Mouse (Mus musculus): ENCODE measurements around the gene Bola2. TPM values are rescaled to one million over a fixed set of nuclear protein-coding genes. Genes with fewer than 3 reads are reported as not detected.
"Not testable (repeated sequence)": the region's sequence is repeated elsewhere in the genome, so short reads cannot be mapped to it uniquely, and the experiment has no call there.

Bola2 gene
- polyA plus RNA-seq, 1 experiment from 2014 or later, result 82.7 TPM

DNA sequence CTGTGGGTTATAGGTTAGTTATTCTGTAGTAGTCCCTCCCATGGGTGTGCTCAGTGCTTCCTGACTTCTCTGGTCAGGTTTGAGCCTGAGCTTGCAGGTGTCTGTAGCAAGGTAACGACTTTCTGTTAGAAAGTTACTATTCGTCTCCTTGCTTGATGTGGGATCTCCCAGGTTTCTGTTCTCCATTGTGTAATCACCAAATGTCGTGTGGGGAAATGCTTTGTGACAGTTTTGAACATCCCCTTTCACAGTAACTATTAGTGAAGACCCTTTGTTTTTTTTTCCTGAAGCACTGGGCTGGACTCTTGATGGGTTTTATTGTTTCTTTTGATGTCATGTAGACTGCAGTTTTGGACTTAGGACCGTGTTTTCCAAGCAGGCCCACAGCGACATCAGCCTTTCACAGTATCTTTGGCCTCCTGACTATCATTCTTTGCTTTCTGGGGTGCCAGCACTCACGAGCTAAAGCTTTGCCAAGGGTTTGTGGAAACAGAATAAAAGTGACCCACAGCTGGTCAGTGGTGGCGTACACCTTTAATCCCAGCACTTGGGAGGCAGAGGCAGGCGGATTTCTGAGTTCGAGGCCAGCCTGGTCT lies 27.6 kb upstream of the Bola2 start:
- Histone ChIP-seq H3K36me3 (replicated peaks) (peaks cover 73% of the 10 kb centered on the region), H3K4me1 (replicated peaks) (peaks cover 16% of the 10 kb centered on the region), H3K9me3 (replicated peaks) (no peaks in the 10 kb centered on the region), H3K9ac (no peak overlapping the region), H3K4me2 (no peak overlapping the region), H3K4me3 (replicated peaks) (no peak overlapping the region), H3K27ac (replicated peaks) (peak overlapping the region; percentile 19; the same call in 1 of the 2 replicates), H3K27me3 (no peaks in the 10 kb centered on the region)
- 67% methylated on average over 9 of the region's 9 CpGs for WGBS (ENCODE audit: insufficient replicate concordance)
- ATAC-seq (ENCODE audit: insufficient read depth), result no peak

DNA sequence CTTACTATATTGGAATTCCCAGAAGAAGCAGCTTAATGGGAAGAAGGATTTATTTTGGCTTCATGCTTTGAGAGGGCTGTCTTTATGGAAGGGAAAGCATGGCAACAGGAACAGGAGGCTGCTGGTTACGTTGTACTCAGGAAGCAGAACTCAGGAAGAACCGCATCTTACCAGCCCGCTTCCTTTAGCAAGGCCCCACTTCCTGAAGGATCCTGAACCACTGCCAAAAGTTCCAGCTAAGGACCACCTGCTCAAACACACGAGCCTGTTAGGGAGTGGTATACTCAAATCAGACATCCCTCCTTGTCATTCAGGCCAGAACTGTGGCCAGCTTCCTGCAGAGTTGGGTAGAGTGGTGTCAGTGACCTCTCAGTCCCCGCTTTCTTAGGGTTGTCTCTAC lies 26.7 kb upstream of the Bola2 start:
- peaks cover 16% of the 10 kb centered on the region for H3K4me1 ChIP-seq (replicated peaks)
- H3K27ac ChIP-seq (replicated peaks), result peak overlapping the region; percentile 19; the same call in 1 of the 2 replicates
- no peak overlapping the region for H3K4me2 ChIP-seq
- H3K9ac ChIP-seq, result no peak overlapping the region
- peaks cover 73% of the 10 kb centered on the region for H3K36me3 ChIP-seq (replicated peaks)
- H3K4me3 ChIP-seq (replicated peaks), result no peak overlapping the region
- ATAC-seq (ENCODE audit: insufficient read depth), result no peak
- 63% methylated on average over 5 of the region's 5 CpGs for WGBS (ENCODE audit: insufficient replicate concordance)
- H3K27me3 ChIP-seq, result no peaks in the 10 kb centered on the region
- H3K9me3 ChIP-seq (replicated peaks), result no peaks in the 10 kb centered on the region

DNA sequence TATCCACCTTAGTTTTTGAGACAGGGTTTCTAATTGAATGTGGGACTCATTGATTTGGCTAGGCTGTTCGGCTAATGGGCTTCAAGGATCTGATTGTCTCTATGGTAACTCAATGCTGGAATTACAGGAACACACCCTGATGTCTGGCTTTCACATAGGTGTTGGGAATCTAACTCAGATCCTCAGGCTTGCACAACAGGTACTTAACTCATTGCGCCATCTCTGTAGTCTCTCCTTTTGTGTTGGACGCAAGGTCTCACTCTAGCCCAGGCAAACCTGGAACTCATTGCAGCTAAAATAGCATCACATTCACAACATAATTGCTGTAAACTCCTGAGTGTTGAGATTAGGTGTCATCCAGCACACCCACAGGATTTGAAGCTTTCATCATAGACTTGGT lies 25.0 kb upstream of the Bola2 start:
- no peak for ATAC-seq (ENCODE audit: insufficient read depth)
- peaks cover 61% of the 10 kb centered on the region for H3K36me3 ChIP-seq (replicated peaks)

DNA sequence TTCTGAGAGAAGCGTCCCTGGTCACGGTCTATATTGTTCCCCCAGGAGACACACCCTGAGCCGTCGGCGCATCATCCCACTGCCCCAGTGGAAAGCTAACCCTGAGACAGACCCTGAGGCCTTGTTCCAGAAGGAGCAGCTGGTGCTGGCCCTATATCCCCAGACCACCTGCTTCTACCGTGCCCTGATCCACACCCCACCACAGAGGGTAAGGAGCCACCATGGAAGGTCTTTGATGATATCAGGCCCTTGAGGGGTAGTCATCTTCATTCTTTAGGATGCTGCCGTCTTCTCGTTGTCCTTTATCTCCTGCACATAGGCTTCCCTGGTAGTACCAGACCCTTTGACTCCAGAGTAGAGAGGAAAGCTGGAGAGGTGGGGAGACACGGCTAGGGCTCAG lies 23.1 kb upstream of the Bola2 start:
- WGBS (ENCODE audit: insufficient replicate concordance), result 87% methylated on average over 9 of the region's 9 CpGs
- no peak overlapping the region for H3K4me2 ChIP-seq
- H3K9ac ChIP-seq, result no peak overlapping the region
- peaks cover 50% of the 10 kb centered on the region for H3K36me3 ChIP-seq (replicated peaks)
- H3K4me1 ChIP-seq (replicated peaks), result peaks cover 26% of the 10 kb centered on the region
- no peaks in the 10 kb centered on the region for H3K27me3 ChIP-seq
- no peak for ATAC-seq (ENCODE audit: insufficient read depth)
- H3K27ac ChIP-seq (replicated peaks), result no peak overlapping the region
- no peaks in the 10 kb centered on the region for H3K9me3 ChIP-seq (replicated peaks)
- no peak overlapping the region for H3K4me3 ChIP-seq (replicated peaks)

More for the DNA sequence above, 25.0 kb upstream of the Bola2 start:
- Histone ChIP-seq H3K4me2 (no peak overlapping the region), H3K9me3 (replicated peaks) (no peaks in the 10 kb centered on the region), H3K4me3 (replicated peaks) (no peak overlapping the region), H3K9ac (no peak overlapping the region), H3K4me1 (replicated peaks) (peaks cover 8% of the 10 kb centered on the region), H3K27me3 (no peaks in the 10 kb centered on the region), H3K27ac (replicated peaks) (no peak overlapping the region)
- 79% methylated on average over 3 of the region's 3 CpGs for WGBS (ENCODE audit: insufficient replicate concordance)

DNA sequence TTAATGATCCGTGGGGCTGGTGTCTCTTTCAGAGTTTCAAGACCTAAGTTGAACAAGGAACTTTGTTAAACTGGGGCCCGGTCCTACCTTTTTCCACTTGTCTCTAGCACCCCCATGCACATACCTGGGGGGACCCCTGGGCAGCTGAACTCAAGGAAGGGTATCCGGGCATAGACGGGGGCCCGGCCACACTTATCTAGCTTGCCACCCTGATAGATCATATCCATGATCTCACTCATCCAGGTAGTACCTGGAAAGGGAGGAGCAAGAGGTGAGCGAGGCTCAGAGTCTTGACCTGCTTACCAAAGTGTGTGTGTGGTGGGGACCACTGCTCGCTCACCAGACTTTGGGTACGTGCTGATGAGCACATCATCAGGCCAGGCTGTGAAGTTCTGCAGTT lies 20.1 kb upstream of the Bola2 start:
- H3K4me3 ChIP-seq (replicated peaks), result peak overlapping the region; percentile 28; the same call in 1 of the 2 replicates
- peak overlapping the region; percentile 44; the same call in 1 of the 2 replicates for H3K4me2 ChIP-seq

DNA sequence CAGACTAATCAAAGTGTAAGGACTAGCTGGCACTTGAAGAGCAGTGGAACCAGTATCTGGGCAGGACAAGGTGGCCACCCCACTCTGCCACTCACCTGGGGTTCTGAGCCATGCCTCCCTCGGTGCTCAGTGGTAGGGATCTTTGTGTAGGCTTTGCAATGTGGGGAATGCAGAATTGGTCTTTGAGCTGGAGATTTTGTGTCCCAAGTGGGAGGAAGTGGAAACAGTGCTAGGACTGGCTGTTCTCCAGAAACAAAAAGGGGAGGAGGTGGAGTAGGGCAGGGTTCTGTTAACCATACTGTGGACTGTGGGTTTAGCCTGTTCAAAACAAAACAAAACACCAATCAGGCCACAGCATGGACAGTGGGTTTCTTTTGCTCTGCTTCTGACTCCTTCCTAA lies 19.0 kb upstream of the Bola2 start, which contains the start of gene Sult1a1:
TSS of gene Sult1a1 (minus strand) at position 226 of the 400 bp plus-strand sequence.
- Histone ChIP-seq H3K4me3 (replicated peaks) (peak within 1 kb of the TSS; percentile 28), H3K9ac (no peak within 1 kb of the TSS), H3K9me3 (replicated peaks) (no peaks in the 10 kb centered on the region), H3K27me3 (no peaks in the 10 kb centered on the region), H3K36me3 (replicated peaks) (peaks cover 38% of the 10 kb centered on the region), H3K4me1 (replicated peaks) (peaks cover 27% of the 10 kb centered on the region), H3K27ac (replicated peaks) (peak within 1 kb of the TSS; percentile 77), H3K4me2 (peak within 1 kb of the TSS; percentile 44)
- peak; percentile 57 for ATAC-seq (ENCODE audit: insufficient read depth)
- WGBS (ENCODE audit: insufficient replicate concordance), result 69% methylated on average over 1 of the region's 1 CpGs

More for the DNA sequence above, 20.1 kb upstream of the Bola2 start:
- Histone ChIP-seq H3K9ac (no peak overlapping the region), H3K27me3 (no peaks in the 10 kb centered on the region), H3K4me1 (replicated peaks) (peaks cover 27% of the 10 kb centered on the region), H3K36me3 (replicated peaks) (peaks cover 47% of the 10 kb centered on the region), H3K27ac (replicated peaks) (no peak overlapping the region), H3K9me3 (replicated peaks) (no peaks in the 10 kb centered on the region)
- ATAC-seq (ENCODE audit: insufficient read depth), result no peak
- 78% methylated on average over 8 of the region's 8 CpGs for WGBS (ENCODE audit: insufficient replicate concordance)

DNA sequence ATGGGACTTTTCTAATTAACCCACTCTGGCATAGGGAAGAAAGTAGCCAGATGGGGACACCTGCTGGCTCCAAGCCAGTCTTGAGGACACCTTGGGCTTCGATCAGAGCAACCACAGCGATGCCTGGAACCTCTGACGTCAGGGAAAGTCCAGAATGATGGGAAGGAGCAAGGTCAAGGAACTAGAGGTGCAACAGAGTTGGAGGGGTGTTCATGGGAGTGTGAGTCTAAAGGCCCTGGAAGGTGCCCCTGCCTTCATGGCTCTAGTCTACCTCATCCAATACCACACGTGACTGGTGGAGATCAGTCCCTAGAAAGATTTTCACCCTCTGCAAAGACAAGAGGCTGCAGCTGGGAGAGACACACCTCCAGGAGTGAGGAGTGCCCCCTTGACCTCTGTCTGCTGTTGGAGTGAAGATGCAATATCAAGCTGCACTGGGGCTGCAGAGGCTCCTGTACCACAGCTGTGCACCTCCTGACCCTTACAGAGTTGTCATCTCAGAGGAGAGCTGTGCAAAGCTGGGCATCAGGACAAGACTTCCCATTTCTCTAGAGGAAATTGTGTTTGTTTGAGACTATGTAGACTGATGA lies 18.5 kb upstream of the Bola2 start:
- H3K4me3 ChIP-seq (replicated peaks), result no peak overlapping the region
- peaks cover 27% of the 10 kb centered on the region for H3K4me1 ChIP-seq (replicated peaks)
- ATAC-seq (ENCODE audit: insufficient read depth), result no peak
- H3K9me3 ChIP-seq (replicated peaks), result no peaks in the 10 kb centered on the region
- no peak overlapping the region for H3K9ac ChIP-seq
- H3K4me2 ChIP-seq, result no peak overlapping the region
- peak overlapping the region; percentile 45; the same call in 1 of the 2 replicates for H3K27ac ChIP-seq (replicated peaks)
- peaks cover 33% of the 10 kb centered on the region for H3K36me3 ChIP-seq (replicated peaks)
- no peaks in the 10 kb centered on the region for H3K27me3 ChIP-seq
- 65% methylated on average over 4 of the region's 4 CpGs for WGBS (ENCODE audit: insufficient replicate concordance)

DNA sequence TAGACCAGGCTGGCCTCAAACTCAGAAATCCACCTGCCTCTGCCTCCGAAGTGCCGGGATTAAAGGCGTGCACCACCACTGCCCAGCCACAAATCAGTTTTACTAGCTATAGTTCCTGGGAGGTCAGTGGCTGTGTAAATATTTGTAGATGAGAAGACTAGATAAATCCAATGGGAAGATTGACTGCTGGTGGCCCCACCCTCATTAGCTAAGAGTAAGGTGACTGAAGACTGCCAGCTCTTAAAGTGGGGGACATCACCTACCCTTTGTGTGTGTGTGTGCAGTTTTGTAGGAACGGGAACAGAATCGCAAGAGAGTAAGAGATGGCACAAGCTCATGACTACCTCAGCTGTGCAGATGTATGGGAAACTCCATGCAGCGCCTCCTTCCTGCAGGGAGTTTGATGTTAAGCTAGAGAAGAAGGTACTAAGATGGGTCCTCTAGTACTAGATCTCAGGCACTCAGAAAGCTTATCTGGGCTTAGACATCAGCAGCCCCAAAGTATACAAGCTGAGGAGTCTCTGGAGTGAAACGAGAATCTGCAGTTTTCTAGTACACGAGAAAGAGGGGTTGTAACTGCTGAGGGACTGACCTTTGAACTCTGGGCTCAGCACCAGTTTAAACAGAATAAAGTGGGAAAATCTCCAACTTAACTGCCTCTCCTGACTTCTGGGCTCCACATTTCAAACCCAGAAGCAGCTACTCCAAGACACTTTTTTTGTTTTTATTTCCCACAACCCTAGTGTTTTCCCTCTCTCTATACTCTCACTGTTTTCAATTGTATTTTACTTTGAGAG lies 16.5 kb upstream of the Bola2 start:
- ATAC-seq (ENCODE audit: insufficient read depth), result peak; percentile 49; the same call in 1 of the 2 replicates
- H3K27ac ChIP-seq (replicated peaks), result peak overlapping the region; percentile 65
- WGBS (ENCODE audit: insufficient replicate concordance), result 70% methylated on average over 8 of the region's 8 CpGs

DNA sequence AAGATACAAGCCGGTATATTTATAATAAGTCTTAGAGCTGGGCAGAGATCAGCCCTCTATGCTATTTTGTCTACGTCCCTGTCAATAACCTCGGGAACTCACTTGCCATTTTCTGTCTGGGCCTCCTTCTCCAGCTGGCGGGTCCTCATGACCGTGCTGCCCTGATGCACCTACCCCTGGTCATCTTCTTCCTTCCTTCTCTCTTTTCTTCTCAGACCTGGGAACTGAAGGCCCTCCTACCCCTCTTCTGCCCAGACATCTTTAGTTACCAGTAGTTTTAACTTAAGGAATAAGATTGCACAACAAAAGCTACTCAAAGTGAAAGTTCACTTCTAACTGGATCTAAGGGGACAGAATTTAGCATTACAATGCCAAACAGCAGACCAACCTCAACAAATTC lies 15.5 kb upstream of the Bola2 start:
- Histone ChIP-seq H3K9me3 (replicated peaks) (no peaks in the 10 kb centered on the region), H3K36me3 (replicated peaks) (peaks cover 13% of the 10 kb centered on the region), H3K27me3 (no peaks in the 10 kb centered on the region), H3K4me2 (no peak overlapping the region), H3K4me1 (replicated peaks) (peaks cover 35% of the 10 kb centered on the region), H3K4me3 (replicated peaks) (no peak overlapping the region), H3K9ac (no peak overlapping the region), H3K27ac (replicated peaks) (0 out of 2 replicates have a peak overlapping the region, but pooled peaks have one; percentile 48)
- 78% methylated on average over 5 of the region's 5 CpGs for WGBS (ENCODE audit: insufficient replicate concordance)
- no peak for ATAC-seq (ENCODE audit: insufficient read depth)

More for the DNA sequence above, 16.5 kb upstream of the Bola2 start:
- Histone ChIP-seq H3K4me2 (no peak overlapping the region; the same call in 1 of the 2 replicates), H3K4me1 (replicated peaks) (peaks cover 27% of the 10 kb centered on the region), H3K9me3 (replicated peaks) (no peaks in the 10 kb centered on the region), H3K4me3 (replicated peaks) (no peak overlapping the region), H3K27me3 (no peaks in the 10 kb centered on the region), H3K9ac (no peak overlapping the region), H3K36me3 (replicated peaks) (peaks cover 15% of the 10 kb centered on the region)

DNA sequence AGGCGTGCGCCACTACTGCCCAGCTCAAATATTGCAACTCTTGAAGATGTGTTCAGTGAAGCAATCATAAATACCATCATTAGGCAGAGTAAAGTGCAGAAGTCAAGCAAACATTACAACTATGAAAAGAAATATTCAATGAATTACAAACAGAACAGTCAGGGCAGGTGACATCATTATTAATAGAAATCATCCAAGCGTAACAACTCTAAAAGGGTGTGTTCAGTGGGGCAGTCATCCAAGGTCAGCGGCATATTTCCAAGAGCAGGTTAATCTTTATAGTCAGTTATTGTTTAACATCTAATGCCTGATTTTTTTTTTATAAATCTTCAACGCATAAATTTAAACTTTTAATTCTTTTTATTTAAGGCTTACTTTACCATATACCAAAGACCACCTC lies 14.0 kb upstream of the Bola2 start:
- no peak overlapping the region for H3K9ac ChIP-seq
- H3K4me2 ChIP-seq, result no peak overlapping the region
- no peak for ATAC-seq (ENCODE audit: insufficient read depth)
- H3K4me3 ChIP-seq (replicated peaks), result no peak overlapping the region
- H3K4me1 ChIP-seq (replicated peaks), result peaks cover 22% of the 10 kb centered on the region
- no peaks in the 10 kb centered on the region for H3K27me3 ChIP-seq
- H3K9me3 ChIP-seq (replicated peaks), result no peaks in the 10 kb centered on the region
- WGBS (ENCODE audit: insufficient replicate concordance), result 88% methylated on average over 5 of the region's 5 CpGs
- peaks cover 7% of the 10 kb centered on the region; the same call in 1 of the 2 replicates for H3K36me3 ChIP-seq (replicated peaks)
- H3K27ac ChIP-seq (replicated peaks), result no peak overlapping the region

DNA sequence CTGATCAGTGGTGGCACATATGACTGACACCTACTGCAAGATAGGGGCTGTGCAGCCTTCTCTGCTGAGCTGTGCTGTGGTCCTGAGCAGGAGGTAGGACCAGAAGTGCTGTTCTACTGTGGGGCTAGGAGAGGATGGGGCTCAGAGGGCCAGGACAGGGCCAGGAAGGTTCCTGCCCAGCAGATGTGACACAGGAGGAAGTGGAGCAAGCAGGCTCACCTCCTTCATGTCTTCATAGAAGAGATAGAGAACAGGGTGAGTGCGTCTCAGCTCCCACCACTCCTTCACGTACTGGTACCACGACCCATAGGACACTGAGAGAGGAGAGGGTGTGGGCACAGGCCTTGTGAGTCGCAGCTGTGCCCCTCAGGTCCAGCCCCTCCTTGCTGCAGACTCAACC lies 7.0 kb upstream of the Bola2 start:
- not testable (repeated sequence) for H3K4me3 ChIP-seq (replicated peaks); H3K4me2 ChIP-seq; ATAC-seq (ENCODE audit: insufficient read depth); H3K27ac ChIP-seq (replicated peaks); H3K9ac ChIP-seq; H3K27me3 ChIP-seq; H3K9me3 ChIP-seq (replicated peaks)
- H3K36me3 ChIP-seq (replicated peaks), result peaks cover 14% of the 10 kb centered on the region
- WGBS (ENCODE audit: insufficient replicate concordance), result 54% methylated on average over 4 of the region's 4 CpGs
- H3K4me1 ChIP-seq (replicated peaks), result peaks cover 36% of the 10 kb centered on the region
